Mouse (Mus musculus): ENCODE data around the gene Dnajc22. TPM values are rescaled to one million over a fixed set of nuclear protein-coding genes. Genes with fewer than 3 reads are reported as not detected.

Dnajc22 gene
- total RNA-seq, 2 experiments from 2014 or later, result 0.12 TPM; not detected in 1

- no peak for DNase-seq
- intact Hi-C loops (cut with DNase I; ENCODE audit: low total_unique reads), result no loop called here
Measured at GRCm38 (mm10) chr15:99151324-99151723, 58.4 kb downstream of the Dnajc22 start.

GRCm38 (mm10) chr15:99153466-99153865 lies 60.5 kb downstream of the Dnajc22 start:
- no peak for DNase-seq
- intact Hi-C loops (cut with DNase I; ENCODE audit: low total_unique reads), result no loop called here

Small RNA genes within 50 kb of the gene (microRNA-seq; reads per million reads assigned to microRNA genes)
- gene Mir6960, result 0 to 0.32 reads per million in 2 experiments

Other genes with a start within 250 kb of the Dnajc22 start
- gene Kmt2d, start 222.0 kb upstream of the Dnajc22 start, total RNA-seq (2021), result 10 to 100 TPM; 40.2 to 40.8 TPM
- 1 to 10 TPM; 1.1 to 2.0 TPM for gene Rhebl1, start 198.6 kb upstream of the Dnajc22 start, total RNA-seq (2021)
- 1 to 10 TPM in 1 of 2 experiments, under 1 TPM in 1; 0.97 to 4.1 TPM for gene Dhh, start 194.6 kb upstream of the Dnajc22 start, total RNA-seq (2021)
- 10 to 100 TPM in 1 of 2 experiments, 1 to 10 TPM in 1; 4.4 to 11.3 TPM for gene Lmbr1l, start 174.9 kb upstream of the Dnajc22 start, total RNA-seq (2021)
- 10 to 100 TPM; 64.0 to 93.6 TPM for gene Tuba1b, start 158.6 kb upstream of the Dnajc22 start, total RNA-seq (2021)
- not detected for gene Gm49450, start 139.6 kb upstream of the Dnajc22 start, total RNA-seq (2021)
- gene Tuba1a, start 139.5 kb upstream of the Dnajc22 start, total RNA-seq (2021), result 100 to 1,000 TPM in 1 of 2 experiments, 10 to 100 TPM in 1; 58.7 to 109 TPM
- gene Tuba1c, start 63.3 kb upstream of the Dnajc22 start, total RNA-seq (2021), result 10 to 100 TPM; 14.3 to 21.0 TPM
- 1 to 10 TPM; 1.2 to 1.4 TPM for gene Prph, start 38.0 kb upstream of the Dnajc22 start, total RNA-seq (2021)
- 1 to 10 TPM; 1.4 to 1.8 TPM for gene Troap, start 18.6 kb upstream of the Dnajc22 start, total RNA-seq (2021)
- gene C1ql4, start 5.4 kb upstream of the Dnajc22 start, total RNA-seq (2021), result not detected
- gene Spats2, start 32.7 kb downstream of the Dnajc22 start, total RNA-seq (2021), result 1 to 10 TPM; 7.1 to 8.7 TPM
- gene Kcnh3, start 131.7 kb downstream of the Dnajc22 start, total RNA-seq (2021), result not detected
- 10 to 100 TPM; 34.4 to 37.2 TPM for gene Mcrs1, start 158.8 kb downstream of the Dnajc22 start, total RNA-seq (2021)
- 10 to 100 TPM; 18.4 to 20.8 TPM for gene Prpf40b, start 201.9 kb downstream of the Dnajc22 start, total RNA-seq (2021)
- gene Fam186b, start 202.7 kb downstream of the Dnajc22 start, total RNA-seq (2021), result not detected

All from gastrocnemius, postnatal 14 days (tissue).